Mouse (Mus musculus) gastrocnemius, postnatal 10 days (tissue): ENCODE measurements at regions not wholly inside any gene's neighbourhood (a gene's known extent, or its start where the extent isn't known, plus 50 kb on each side); places are given as distances from the start of the nearest gene placed in this dataset.

Experiments used
- DNase-seq: peaks from one replicate; pipeline ENCODE4 v3.0.0; 2021; ENCODE audit warnings: mixed read lengths

DNA sequence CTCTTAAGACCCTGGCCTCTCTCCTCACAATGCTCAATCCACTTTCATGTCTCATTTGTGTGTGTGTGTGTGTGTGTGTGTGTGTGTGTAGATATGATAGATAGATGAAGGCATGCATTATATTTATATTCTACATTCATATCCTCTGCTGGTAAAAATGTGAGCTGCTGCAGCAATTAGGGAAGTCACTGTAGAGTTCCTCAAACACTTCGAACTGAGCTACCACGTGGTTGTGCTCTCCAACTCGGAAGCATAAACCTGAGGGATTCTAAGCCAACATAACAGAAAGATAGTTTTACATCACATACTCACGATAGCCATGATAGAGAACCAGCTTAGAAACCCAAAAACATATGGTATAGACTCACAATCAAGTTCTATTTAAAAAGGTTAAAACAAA is 565.5 kb upstream of the B3galt2 start:
- no peak for DNase-seq

DNA sequence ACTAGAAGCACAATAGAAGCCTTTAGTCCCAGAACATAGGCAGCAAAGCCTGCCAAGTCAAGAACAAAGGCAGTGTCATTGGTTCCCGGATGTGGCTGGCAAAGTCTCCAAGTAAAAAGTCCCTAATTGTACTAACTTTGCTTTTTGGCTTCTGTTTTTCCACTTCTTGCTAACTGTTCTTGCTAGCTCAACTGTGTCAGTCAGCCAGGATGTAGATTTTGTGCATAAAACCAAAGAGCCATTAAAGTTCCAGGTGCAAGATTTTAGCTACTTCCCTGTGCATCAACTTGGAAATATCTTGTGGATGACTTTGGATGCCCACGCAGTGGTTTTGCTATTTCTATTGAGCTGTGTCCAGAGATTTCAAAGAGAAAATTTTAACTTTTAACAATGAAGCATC is 560.0 kb upstream of the B3galt2 start:
- no peak for DNase-seq

DNA sequence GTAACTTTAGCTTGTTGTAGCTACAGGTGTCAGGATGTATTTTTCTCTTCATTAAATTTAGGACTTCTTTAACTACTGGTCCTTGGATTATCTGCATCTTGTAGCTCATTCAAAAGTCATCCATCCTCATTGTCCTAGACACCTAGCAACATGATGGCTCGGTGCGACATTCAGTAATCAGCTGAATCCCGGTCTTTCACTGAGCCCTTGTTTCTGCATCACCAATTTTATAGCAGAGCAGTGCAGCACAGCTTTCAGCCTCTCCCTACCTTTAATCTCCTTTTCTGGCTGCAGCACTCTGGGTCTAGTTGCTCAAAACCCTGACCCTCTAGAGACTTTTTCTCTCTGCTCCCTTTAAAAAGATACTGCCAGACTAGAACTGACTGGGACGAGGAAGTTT is 543.6 kb upstream of the B3galt2 start:
- no peak for DNase-seq

DNA sequence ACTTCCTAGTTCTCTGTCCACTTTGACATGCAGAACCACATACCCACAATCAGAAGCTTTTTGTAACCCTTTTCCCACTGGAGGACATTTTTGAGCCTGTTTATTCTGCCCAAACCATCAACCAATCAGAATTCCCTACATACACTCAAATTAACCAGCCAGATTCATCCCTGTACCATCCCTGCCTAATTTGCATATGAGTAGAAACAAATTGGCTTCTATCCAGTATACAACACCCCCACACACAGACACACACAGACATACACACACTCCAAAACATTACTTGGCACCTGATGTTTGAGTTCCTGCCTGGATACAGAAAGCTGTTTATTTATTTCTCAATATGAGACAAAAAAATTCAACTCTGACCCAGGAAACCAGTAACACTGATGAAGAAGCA is 542.2 kb upstream of the B3galt2 start:
- DNase-seq = no peak

DNA sequence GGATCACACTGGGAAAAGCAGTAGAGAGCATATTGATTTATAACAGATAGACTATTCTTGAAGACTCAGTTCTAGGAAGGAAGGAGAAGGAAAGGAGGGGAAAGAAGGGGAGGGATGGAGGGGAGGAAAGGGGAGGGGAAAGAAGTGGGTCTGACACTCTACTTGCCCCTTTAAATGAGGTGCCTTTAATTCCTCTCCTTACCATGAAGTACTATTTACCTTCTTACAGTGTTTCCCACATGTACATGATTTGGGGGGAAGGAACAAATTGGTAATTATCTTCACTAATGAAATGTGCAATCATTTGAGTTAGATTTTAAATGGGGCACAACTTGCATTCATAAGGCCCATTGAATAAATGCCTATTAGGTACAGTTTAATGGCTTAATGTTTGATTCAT is 518.3 kb upstream of the B3galt2 start:
- no peak for DNase-seq

DNA sequence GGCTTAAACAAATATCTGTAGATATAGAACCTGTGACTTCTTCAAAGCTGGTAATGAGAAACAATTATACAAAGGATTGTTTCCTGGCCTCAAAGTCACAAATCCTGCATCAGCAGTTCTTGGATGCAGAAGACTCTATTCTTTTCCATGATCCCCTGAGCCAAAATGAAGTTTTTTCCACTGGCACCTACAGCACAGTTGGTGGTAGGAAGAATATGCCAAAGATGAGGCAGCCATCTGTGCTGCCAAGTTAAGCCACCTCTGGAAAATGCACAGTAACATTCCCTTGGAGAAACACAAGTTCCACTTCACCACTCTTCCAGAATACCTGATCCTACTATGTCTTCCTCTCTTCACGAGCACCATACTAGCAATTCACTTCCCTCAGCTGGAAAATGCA is 510.2 kb upstream of the B3galt2 start:
- no peak for DNase-seq

DNA sequence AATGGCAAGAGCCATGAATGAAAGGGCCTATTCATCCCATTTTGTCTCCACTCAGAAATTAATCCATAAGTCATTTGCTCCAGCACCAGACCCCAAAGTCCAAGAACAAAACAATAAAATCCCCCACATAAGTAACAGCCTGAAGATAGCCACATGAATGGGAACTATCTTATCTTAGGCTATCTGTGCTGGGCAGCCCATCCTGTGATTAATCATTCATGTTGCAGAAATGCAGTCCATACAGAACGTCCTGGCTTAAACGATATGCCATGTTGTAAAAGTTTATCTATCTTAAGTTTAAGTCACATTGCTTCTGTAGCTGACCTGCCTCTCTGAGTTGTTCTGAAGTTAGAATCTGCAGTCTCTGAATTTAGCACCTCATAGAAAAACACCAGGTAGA is 507.7 kb upstream of the B3galt2 start:
- DNase-seq = no peak

DNA sequence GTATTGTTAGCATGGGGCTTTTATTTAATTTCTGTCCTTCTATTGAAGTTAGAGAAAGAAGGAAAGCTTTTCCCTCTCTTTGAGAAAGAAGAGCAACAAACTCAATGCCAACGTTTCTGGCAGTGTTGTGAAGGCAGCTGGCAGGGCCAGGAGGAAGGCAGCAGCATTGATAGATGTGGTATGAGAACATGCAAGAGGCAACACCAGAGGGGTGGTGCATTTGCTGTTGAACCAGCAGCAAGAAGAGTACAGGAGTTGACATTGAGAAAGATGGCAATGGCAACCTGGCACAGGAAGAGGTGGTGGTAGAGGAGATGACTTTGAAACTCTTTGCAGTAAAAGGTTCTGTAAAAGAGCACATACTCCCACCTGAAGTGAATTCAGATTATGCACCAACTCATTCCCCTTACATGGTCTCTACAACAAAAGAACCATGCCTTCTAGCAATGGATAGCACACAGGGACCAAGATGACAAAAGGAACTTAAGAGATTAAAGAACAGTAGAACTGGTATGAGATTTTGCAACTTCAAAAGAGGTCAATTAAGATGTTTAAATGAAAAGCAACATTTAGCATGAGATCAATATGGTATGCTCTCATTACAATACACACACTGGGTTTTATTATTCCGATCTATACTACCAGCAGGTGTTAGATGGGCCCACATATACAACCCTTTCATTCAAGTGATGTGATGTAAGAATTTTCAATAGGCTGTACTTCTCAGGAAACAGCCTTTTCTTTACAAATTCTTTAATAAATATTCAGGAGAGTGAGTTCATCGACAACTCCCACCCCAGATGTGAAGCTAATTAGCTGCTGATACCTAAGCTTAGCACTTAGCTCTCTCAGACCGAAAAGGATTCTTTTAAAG is 495.1 kb upstream of the B3galt2 start:
- no peak for DNase-seq

DNA sequence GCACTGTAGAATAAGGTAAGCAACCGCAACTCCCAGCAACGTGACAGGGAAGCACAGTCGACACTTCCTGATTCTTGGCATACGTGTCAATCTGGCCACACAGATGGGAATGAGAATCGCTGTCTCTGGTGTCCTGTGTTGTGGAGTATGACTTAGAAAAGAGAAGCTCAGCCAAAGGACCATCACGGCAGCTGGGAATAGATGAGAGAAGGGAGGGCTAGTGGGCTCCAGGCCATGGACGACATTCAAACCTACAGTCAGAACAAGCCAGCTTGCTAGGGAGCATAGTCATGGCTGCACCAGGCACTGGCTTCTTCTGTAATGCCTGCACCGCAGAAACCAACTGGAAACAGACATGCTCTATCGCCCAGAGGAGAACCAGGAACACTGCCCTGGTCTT is 469.2 kb upstream of the B3galt2 start:
- DNase-seq = peak; percentile 16

DNA sequence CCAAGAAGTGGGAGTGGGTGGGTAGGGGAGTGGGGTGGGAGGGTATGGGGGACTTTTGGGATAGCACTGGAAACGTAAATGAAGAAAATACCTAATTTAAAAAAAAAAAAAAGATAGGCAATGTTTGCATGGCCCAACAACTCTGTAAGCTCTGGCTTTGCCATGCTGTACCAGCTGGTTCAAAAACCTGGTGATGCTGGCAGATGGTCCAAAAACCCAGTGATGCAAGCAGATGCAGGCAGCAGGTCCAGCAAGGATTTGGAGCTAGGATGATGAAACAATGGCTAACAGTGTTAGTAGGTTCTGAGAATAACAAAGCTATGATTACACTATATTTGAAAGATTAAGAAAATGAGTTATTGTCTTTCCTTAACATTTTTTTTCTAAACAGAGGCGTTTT is 466.6 kb upstream of the B3galt2 start:
- DNase-seq = no peak

DNA sequence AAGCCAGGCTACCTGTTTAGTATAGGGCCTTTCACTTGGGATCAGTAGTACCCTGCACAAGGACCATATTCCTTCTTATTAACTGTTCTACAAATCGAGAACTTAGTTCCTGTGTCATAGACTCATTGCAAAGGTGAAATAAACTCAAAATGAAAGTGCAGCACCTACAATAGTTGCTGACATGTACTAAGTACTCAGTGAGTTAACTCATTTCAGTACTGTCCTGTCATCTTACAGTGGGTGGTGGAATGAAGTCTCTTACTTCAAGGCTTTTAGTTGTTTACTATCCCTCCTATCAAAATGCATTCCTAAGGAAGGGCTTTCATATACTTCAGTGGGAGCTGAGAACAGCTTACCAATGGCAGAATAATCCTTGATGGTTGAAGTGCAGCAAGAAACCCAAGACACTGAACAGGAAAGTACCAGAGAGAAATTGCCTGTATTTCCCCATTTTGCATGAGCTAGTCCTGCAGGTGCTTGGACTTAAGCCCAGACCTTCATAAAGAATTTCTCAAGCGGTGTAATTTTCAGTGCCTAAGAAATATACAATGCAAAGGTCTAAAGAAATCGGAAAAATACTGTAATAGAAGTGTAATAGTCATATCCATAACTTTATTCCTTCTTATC is 448.2 kb upstream of the B3galt2 start:
- no peak for DNase-seq

DNA sequence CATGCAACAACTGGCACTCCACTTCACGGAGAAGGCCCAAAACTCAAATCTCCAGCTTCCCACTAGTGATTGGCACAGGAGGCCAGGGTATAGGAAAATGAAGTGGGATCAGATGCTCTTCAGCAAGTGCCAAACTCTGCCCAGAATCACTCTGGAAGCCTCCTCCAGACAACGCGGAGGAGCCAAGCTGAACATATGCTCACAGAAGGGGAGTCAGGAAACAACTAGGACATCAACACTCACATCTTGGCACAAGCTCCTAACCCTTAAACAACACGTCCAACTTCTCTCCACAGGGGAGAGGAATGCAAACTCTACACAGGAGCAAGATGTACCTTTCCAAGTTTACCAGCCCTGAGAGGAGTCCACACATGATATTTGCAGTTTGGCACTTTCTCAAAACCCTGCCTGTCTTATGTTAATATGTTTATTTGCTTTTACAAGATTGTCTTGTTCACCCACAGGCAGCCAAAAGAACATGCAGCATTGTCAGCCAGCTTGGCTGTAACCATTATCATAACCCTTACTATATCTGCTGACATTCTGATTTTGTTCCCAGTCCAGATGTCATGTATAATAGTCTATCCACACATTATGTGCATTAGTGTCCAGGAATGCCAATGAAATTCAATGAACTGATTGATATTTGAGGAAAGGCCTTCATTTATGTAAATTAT is 440.1 kb upstream of the B3galt2 start:
- DNase-seq = no peak

DNA sequence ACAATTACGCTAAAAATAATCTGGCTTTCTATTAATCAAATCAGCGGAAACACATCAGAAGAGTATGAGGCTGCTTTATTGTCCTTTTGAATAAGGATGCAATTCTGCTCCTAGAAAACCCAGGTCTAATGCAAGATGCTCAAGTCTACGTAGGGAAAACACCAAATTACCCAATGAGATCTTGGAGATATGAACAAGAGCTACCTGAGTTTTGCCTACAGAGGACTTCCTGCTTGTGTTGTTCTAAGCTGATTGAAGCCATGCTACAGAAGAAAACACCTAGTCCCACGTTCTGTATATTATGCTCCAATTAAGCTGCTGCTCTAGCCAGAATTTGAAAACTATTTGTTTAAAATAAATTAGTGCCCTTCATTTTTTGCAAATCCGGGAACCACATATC is 439.5 kb upstream of the B3galt2 start:
- no peak for DNase-seq

DNA sequence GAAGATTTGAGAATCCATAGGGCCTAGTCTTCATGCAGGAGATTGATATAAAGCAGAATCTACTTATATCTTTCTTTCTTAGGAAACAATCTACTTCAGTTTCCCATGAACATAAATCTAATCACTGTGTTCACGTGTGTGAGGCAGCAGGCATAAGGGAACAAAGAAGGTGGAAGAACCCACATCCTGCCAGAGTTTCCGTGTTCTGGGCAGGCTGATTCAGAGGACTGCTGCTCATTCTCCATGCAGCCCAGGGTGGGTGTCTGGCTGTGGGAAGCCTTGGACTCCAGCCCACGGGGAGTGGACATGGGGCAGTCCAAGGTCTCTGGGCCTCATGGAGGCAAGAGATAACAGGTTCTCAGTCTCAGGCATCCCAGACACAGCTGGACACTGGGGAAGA is 438.3 kb upstream of the B3galt2 start:
- no peak for DNase-seq

DNA sequence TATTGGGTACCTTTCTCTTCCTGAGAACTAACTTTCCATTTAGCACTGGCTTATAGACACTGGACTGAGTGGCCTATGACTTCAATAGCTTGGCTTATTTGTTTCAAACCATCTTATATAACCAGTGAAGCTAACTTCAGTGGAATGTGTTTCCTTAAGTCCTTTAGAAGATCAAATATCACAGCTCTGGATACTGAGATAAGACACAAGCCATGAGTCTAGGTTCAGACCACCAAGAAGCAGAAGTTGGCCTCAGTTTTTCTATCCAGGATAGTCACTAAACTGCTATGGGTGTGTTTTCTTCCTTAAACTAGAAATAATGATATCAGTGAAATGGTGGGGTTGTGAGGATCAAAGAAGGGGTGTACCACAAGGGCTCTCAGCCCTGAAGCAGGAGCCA is 436.4 kb upstream of the B3galt2 start:
- DNase-seq = no peak

DNA sequence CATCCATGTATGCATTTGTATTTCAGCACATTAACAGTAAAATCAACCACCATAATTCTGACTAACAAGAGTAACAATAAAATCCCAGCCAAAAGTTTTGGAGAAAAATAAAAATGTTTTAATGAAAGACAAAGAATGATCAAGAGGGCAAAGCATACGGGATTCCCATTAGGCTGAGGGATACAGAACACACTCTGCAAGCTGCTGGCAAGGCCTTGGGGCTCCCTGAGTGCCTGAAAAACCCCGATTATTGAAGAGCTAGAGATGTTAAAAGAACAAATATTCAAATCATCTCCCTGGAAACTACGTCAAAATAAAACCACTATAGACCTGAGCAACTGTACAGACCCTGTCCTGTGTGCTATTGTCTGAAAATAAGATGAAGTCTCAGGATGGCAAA is 433.5 kb upstream of the B3galt2 start:
- no peak for DNase-seq

DNA sequence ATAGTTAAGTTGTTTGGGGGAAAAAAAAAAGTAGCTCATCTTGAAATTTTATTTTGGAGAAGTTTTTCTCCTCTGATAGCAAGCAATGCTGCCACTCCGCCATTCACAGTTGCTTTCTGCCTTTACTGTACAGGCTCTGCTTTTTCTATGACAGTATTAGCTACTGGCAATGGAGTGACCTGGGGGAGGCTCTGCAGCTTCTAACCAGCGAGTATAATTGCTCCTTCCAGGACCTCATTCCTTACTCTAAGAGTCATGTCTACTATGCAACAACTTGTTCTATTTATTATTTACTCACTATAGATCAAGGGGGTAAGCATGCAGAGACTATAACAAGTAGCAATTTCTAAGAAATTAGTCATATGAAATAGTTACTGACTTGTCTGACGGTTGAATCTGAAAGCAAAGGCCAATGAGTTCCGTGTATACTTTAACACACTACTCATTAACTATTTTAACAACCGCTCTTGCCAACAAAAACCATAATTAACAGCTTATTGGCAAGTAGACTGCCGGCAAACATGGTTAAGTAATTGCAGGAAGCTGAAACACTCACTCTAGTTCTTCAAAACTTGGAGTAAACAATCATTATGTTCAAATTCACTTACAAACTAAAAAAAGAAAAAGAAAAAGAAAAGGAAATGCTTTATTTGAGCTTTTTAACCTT is 432.9 kb upstream of the B3galt2 start:
- no peak for DNase-seq

DNA sequence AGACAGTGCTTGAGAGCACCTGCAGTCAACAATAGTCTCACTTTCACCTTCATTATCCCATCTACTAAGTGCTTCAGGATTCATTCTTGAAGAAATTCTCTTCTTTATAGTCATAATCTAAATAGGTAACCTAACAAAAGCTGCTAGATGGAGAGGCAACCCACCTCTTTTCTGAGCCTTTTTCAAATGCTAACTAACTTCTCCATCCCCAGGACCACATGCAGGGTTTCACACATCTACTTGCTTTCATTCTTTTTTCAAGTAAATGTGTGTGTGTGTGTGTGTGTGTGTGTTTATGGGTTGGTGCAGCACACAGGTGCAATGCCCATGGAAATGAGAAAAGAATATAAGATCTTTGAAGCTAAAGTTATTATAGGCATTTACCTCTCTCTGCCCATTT is 423.1 kb upstream of the B3galt2 start:
- no peak for DNase-seq

DNA sequence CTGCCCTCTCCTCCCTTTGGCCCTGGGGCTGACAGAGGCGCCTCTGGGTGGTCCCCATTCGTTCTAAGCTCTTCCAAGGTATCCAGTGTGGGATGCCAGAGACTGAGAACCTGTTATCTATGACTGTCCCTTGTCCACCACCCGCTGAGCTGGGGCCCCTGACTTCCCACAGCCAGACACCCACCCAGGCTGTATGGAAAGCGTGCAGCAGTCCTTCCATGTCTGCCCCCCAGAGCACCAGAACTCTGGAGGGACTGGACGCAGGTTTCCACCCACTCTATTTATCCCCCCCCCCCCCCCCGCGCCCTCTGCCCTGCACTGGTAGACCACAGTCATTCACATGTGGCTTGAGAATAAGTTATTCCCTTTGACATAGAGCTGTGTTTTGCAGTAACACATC is 408.5 kb upstream of the B3galt2 start:
- no peak for DNase-seq

DNA sequence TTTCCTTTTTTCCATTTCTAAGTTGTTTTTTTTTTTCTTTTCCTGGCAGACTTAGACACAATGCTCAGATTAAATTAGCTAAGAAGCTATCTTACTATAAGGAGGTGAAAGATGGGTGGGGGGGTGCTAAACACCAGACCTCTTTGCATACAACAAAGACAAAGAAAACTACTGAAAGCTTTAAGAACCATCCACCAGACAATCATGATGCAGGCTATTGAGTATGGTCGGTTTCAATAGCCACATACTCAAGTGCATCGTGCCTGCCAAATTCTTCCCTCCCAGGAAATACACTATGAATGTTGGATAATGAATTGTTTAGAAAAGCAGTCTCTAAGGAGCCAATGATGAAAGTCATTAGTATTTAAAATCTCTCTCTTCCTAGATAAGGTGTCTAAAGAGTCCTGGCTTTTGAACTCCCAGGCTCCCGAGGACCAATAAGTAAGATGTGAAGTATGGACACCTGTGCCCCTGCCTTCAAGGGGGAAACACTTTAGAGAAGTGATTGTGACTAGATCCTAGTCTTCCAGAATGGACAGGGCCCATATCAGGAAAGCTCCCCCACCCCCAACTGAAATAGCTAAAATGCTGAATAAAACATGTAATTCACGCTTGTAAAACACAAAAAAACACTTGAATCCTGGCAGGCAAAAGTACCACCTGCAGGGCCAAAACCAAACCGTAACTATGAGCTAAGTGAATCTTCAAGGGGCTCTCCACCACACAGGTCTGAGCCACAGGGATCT is 381.8 kb upstream of the B3galt2 start:
- DNase-seq = no peak

DNA sequence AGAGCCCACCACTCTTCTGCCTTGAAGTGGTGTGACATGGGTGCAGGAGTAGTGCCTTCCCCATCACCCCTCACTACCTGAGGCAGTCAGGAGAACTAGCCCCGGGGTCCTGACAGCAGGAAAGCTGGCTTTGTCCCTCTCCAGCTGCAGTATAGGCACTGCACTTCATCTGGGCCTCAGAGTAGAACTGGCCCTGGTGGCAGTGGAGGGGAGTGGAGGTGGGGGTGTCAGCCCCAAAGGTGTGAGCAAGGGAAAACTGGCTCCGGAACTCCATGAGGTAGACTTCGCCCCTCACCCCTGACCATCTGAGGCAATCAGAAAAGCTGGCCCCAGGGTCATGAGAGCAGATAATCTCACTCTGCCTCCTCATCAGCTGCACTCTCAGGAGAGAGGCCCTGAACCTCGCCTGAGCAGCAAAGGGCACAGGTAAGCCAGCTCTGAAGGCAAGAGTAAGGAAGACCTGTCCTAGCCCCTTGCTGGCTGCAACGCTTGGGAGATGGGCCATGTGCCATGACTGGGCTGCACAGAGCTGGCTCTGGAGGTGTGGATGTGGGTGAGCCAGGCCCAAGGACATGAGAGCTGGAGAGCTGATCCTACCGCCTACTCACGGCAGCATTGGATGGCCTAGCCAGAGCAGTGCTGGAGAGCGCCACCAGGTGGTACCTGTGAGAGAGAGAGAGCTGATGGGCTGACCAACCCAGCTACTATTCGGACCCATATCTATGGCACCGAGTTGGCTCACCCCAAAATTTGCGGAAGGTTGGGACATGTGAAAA is 377.0 kb upstream of the B3galt2 start:
- DNase-seq = no peak

DNA sequence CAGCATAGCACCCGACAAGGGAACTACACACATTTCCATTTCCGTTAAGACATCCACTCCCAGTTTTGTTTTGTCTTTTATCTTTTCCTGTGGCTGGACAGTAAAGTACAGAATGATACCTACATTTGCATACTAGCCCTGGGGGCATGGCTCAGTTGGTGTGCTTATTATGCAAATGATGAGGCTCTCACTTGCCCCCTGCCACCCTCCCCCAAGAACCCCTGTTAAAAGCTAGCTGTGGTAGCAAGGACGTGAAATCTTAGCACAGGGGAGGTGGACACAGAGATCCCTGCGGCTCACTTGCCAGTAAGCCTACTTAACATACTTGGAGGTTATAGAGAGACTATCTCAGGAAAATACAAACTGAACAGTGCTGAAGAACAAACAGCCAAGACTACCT is 375.2 kb upstream of the B3galt2 start:
- DNase-seq = no peak
